Mouse (Mus musculus): ENCODE results near the gene Itpripl1.
"Not testable (repeated sequence)": the region's sequence is repeated elsewhere in the genome, so short reads cannot be mapped to it uniquely, and the experiment has no call there.

Gene Itpripl1

DNA sequence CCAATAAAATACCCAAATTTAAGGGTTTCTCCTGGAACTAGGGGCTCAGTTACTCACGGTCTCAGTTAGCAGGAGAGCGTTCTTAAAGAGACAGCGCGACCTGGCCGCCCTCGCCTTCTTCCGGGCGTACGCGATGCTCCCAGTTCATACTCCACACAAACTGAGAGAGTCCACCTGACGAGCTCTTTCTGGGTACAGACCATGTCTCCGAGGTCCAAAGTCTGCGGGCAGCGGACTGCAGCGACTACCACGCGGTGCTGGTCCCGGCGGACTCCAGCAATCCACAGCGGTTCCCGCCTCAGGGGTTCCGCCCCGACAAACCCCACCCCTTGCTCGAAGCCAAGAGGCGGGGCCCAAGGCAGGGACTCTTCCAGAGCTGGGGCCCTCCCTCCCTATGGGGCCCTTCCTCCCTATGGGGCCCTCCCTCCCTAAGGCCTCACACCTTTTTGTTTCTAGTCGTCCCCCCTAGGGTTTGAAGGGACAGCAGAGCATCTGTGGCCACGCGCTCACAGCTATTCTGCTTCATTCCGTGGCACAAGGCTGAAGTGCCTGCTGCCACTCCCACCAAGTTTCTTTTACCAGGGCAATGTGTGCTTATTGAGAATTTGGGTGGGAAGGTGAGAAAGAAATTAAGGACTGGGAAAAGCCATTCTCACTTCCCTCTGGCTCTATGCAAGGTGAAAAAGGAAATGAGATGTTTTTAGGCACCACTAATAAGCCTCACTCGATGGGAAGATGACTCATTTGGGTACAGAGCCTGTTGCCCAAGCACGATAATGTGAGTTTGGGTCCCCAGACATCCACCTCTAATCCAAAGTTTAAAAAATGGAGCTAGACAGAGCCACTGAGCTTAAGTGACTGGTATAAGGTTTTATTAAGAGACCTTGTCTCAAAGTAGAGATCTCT is at the start of gene Itpripl1:
Itpripl1 (minus strand) TSS at position 285 of the 906 bp plus-strand sequence.
- DNase-seq = peak; percentile 94

- no peak for DNase-seq
These were observed 46.3 kb upstream of the Itpripl1 start for GRCm38 (mm10) chr2:127189574-127189973.

- peak; percentile 89 for DNase-seq
These were observed 39.5 kb upstream of the Itpripl1 start for GRCm38 (mm10) chr2:127182598-127183381.

GRCm38 (mm10) chr2:127166261-127166660 is 23.0 kb upstream of the Itpripl1 start:
- DNase-seq = not testable (repeated sequence)

- DNase-seq = no peak
These were observed 22.4 kb upstream of the Itpripl1 start for GRCm38 (mm10) chr2:127165675-127166074.

- no peak for DNase-seq
These were observed 2.5 kb upstream of the Itpripl1 start for GRCm38 (mm10) chr2:127145699-127146098.

- DNase-seq = no peak
These were observed 575 bp downstream of the Itpripl1 start for GRCm38 (mm10) chr2:127142577-127143157.

GRCm38 (mm10) chr2:127142031-127142430 is 1.2 kb downstream of the Itpripl1 start:
- DNase-seq = no peak

GRCm38 (mm10) chr2:127140011-127140410 is 3.2 kb downstream of the Itpripl1 start:
- no peak for DNase-seq

GRCm38 (mm10) chr2:127139605-127140004 is 3.6 kb downstream of the Itpripl1 start:
- DNase-seq = no peak

DNA sequence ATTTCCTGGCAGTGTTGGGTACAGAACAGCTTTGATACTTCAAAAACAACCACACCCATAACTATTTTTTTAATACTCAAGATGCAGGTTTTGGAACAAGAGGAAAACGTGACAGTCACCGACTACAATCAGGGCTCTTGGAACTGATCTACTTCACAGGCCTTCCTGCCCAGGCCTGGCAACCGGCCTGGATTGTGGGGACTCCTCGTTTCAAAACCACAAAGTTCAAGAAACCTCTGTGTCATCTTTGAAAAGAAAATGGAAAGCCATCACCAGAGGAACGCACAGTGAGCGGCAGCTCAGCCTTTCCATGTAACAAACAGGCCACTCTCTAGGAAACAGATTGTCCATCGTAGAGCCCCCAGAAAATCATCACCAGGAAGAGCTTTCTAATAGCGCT is 4.1 kb downstream of the Itpripl1 start:
- DNase-seq = no peak

GRCm38 (mm10) chr2:127138449-127138848 is 4.8 kb downstream of the Itpripl1 start:
- no peak for DNase-seq

DNA sequence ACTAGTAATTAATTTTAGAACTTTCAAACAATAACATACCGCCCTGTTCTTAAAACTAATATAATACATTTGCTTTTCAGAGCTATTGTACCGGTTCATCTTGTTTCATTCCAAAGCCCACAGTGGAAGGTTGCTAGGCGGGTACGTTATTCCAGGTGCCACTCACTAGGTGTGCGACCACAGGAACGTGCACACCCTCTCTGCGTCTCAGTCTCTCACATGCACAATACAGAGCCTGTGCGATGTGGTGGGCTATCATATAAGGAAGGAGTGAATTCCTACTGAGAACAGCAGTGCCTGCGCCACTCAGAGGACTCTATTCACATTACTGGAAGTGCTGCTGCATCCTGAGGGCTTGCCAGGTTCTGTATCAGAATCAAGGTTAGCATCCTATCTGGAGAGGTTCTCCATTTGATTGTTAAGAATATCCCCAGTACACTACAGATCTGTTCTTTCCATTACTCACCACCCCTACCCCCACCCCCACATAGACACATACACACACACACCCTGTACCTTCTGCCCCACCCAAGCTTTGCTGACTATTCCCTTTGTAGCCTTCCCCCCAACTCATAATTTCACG is 5.3 kb downstream of the Itpripl1 start:
- no peak for DNase-seq

GRCm38 (mm10) chr2:127136979-127137378 is 6.3 kb downstream of the Itpripl1 start:
- DNase-seq = no peak

GRCm38 (mm10) chr2:127135255-127135654 is 8.0 kb downstream of the Itpripl1 start:
- DNase-seq = not testable (repeated sequence)

- DNase-seq = peak; percentile 87
These were observed 9.4 kb downstream of the Itpripl1 start, which contains the start of gene Ncaph for GRCm38 (mm10) chr2:127133621-127134461. Gene Ncaph, minus strand, starts transcription at chr2:127133954.

- DNase-seq = no peak
These were observed 11.9 kb downstream of the Itpripl1 start for GRCm38 (mm10) chr2:127131353-127131752.

DNA sequence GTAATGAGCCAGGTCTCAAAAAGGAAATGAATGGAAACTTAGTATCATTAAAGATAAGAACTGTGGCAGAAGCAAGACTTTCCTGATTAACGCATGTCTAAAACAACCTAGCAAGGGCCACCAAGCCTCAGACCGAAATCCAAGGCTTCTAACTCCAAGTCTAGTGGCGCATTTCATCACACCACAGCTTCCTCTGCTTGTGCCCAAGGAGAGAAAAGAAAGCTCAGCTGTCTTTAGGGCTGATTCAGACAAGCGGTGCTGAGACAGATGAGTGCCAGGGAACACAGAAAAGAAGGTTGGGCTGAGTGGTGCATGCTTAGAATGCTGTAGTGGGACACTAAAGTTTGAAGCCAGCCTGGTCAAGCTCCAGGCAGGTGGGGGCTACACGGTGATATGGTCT is 14.3 kb downstream of the Itpripl1 start:
- DNase-seq = no peak

DNA sequence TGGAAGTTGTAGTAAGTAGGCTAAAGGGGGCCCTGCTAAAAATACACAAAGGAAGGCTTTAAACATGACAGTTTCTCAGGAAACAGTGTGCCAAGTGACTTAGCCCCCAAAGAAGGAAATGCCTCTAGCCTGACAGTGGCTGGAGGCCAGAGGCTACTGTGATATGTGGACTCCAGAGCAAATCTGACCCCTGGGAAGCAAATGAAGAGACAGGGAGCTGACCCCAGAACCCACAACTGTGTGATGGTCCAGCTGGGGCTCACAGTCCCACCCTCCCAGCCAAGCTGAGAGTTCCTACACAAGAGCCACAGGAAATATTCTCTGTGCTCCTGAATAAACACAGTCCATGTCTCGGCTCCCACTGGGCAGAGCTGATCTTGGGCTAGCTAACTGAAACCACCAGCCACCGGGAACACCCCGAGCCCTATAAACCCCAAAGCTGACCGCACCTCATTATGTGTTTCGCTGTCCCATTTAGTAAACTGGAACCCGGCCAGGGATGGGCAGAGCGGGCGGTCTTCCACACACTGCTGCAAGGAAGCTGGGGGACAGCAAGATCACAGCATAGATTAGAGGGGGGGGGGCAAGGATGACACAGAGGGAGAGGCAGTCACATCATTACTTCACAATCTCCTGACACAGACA is 21.5 kb downstream of the Itpripl1 start:
- peak; percentile 61 for DNase-seq

- no peak for DNase-seq
These were observed 34.3 kb downstream of the Itpripl1 start for GRCm38 (mm10) chr2:127108986-127109385.

DNA sequence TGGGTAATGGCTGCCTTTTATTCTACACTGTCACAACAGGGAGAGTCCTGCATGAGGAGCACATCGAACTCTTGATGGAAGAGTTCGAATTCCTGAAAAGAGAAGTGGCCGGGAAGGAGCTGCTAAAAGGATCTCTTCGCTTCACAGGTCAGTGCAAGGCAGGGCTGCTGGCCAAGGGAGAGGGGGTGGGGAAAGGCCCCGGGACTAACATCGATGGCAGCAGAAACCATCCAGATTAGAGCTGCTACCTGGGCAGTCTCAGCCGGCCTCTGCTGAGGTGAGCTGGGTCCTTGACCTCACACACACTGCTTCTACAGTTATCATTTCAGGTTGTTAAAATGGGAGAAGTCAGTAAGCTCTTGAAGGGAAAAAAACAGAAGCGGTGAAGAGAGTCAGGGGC is 51.2 kb downstream of the Itpripl1 start:
- DNase-seq = no peak

Measured in kidney, adult 11 months (tissue).